Mouse (Mus musculus): ENCODE data around the gene Trp53i11.
A peak's percentile ranks its signal among the peaks of the same experiment; 100 is the strongest.

Trp53i11 gene

GRCm38 (mm10) chr2:93171929-93172328, 15.4 kb upstream of the Trp53i11 start:
- DNase-seq (ENCODE audit: extremely low spot score, low spot score), result no peak

- no peak for DNase-seq (ENCODE audit: extremely low spot score, low spot score)
Measured at GRCm38 (mm10) chr2:93172460-93172859, 14.9 kb upstream of the Trp53i11 start.

GRCm38 (mm10) chr2:93174159-93174558, 13.2 kb upstream of the Trp53i11 start:
- no peak for DNase-seq (ENCODE audit: extremely low spot score, low spot score)

- DNase-seq (ENCODE audit: extremely low spot score, low spot score), result peak; percentile 17
Measured at GRCm38 (mm10) chr2:93175278-93175677, 12.1 kb upstream of the Trp53i11 start.

- peak; percentile 15 for DNase-seq (ENCODE audit: extremely low spot score, low spot score)
Measured at GRCm38 (mm10) chr2:93175721-93176120, 11.6 kb upstream of the Trp53i11 start.

GRCm38 (mm10) chr2:93176193-93176798, 11.1 kb upstream of the Trp53i11 start:
- DNase-seq (ENCODE audit: extremely low spot score, low spot score), result peak; percentile 22

GRCm38 (mm10) chr2:93176871-93177667, 10.3 kb upstream of the Trp53i11 start:
- DNase-seq (ENCODE audit: extremely low spot score, low spot score), result peak; percentile 81

- peak; percentile 46 for DNase-seq (ENCODE audit: extremely low spot score, low spot score)
Measured at GRCm38 (mm10) chr2:93177668-93178312, 9.6 kb upstream of the Trp53i11 start.

GRCm38 (mm10) chr2:93178313-93178677, 9.1 kb upstream of the Trp53i11 start:
- peak; percentile 14 for DNase-seq (ENCODE audit: extremely low spot score, low spot score)

GRCm38 (mm10) chr2:93179603-93180002, 7.7 kb upstream of the Trp53i11 start:
- DNase-seq (ENCODE audit: extremely low spot score, low spot score), result no peak

- peak; percentile 52 for DNase-seq (ENCODE audit: extremely low spot score, low spot score)
Measured at GRCm38 (mm10) chr2:93180077-93180844, 7.1 kb upstream of the Trp53i11 start.

GRCm38 (mm10) chr2:93182859-93183258, 4.5 kb upstream of the Trp53i11 start:
- no peak for DNase-seq (ENCODE audit: extremely low spot score, low spot score)

GRCm38 (mm10) chr2:93188020-93188760, 842 bp downstream of the Trp53i11 start:
- peak; percentile 67 for DNase-seq (ENCODE audit: extremely low spot score, low spot score)

- DNase-seq (ENCODE audit: extremely low spot score, low spot score), result peak; percentile 59
Measured at GRCm38 (mm10) chr2:93188761-93189458, 1.6 kb downstream of the Trp53i11 start.

GRCm38 (mm10) chr2:93190771-93191487, 3.6 kb downstream of the Trp53i11 start:
- peak; percentile 56 for DNase-seq (ENCODE audit: extremely low spot score, low spot score)

GRCm38 (mm10) chr2:93191488-93192181, 4.3 kb downstream of the Trp53i11 start:
- DNase-seq (ENCODE audit: extremely low spot score, low spot score), result no peak

GRCm38 (mm10) chr2:93192182-93192560, 4.8 kb downstream of the Trp53i11 start:
- DNase-seq (ENCODE audit: extremely low spot score, low spot score), result no peak

GRCm38 (mm10) chr2:93192671-93193080, 5.3 kb downstream of the Trp53i11 start:
- peak; percentile 55 for DNase-seq (ENCODE audit: extremely low spot score, low spot score)

- no peak for DNase-seq (ENCODE audit: extremely low spot score, low spot score)
Measured at GRCm38 (mm10) chr2:93193806-93194205, 6.5 kb downstream of the Trp53i11 start.

Measured in neural tube, embryonic 10.5 days (tissue).